Mouse (Mus musculus) spleen, adult 2 months (tissue): ENCODE results near the gene Rfesd.

Experiments used
- CTCF ChIP-seq: fragments of 200-500 bp; IDR thresholded peaks from 2 replicates; pipeline ENCODE4 v1.5.1; 2011; ENCODE audit warnings: mild to moderate bottlenecking, inconsistent platforms; ENCODE audit not compliant: insufficient read depth, insufficient read length, insufficient replicate concordance; ENCODE audit errors: extremely low read depth
- POLR2A ChIP-seq: fragments of 200-500 bp; IDR thresholded peaks from 2 replicates; pipeline ENCODE4 v1.6.1; 2011; ENCODE audit warnings: low read depth, low read length, inconsistent platforms

DNA sequence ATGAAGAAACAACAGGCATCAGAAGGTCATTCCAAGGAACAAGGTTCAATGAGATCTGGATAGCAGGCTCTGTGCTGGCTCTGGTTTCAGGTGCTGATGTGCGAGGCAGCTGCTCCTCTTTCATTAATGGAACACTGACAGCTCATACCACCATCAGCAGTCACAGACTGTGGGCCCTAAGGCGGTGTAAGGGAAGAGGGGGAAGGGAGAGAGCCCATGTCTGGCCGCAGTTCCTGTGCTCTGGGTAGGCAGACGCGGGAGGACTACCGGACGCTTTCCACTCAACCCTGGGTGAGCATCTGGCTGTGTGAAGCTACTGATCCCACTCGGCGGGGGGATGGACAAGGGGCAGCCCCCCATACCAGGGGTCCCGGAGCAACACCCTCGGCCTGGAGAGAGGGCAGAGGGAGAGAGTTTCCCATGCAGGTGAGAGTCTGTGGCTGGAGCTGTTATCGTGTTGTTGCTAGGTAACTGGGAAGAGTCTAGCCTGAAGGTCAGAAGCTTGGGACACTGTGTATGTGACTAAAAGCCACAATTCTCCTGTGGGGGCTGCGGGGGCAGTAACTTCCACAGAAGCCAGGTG is 45.9 kb upstream of the Rfesd start:
- TF ChIP-seq CTCF (no peak), POLR2A (no peak)
